Comparison of ENCODE assay signal across 9 mouse cellular contexts in the genomic region with DNA sequence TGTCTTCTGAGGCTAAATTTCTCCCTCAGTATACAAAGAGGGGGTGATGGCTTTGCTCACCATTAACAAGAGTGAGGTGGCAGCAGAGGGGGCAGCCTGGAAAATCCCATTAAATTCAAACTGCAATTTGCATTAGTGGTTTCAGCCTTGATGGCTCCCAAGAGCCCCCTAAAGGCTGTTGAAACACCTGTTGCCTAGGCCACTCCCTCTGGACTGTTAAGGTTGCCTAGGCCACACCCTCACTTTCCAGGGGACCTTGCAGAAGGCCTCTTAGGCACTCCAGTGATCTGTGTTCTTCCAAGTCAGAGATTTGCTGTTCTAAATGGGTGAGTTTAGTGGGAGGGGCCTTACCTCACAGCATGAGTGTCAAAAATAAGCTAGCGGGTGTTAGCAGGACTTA.
DNase-seq lines count a peak whose midpoint lies in the region; TF ChIP-seq lines count a peak whose summit lies in the region.
"Had no signal": no experiment of that assay in that cellular context is flagged by ENCODE, and none has a peak within 500 bp of the region (broad histone marks: within the 10 kb centered on the region; RNA-seq: fewer than 3 reads in every experiment).

No protein-coding gene starts in this region.

- TF ChIP-seq CTCF in heart, adult 2 months (IDR thresholded peaks at IDR 0.05), result no peak

- no peaks in the 10 kb centered on the region for H3K27me3 ChIP-seq in heart, adult 2 months (ENCODE audit: control insufficient read depth, insufficient read depth, low read length)

- H3K4me3 ChIP-seq in heart, adult 2 months, result no peak overlapping the region

- intact Hi-C loops in heart, adult 2 months (cut with DNase I), result no loop called here
- intact Hi-C loops in heart, postnatal 36 days (cut with DNase I), result no loop called here

- no peak for TF ChIP-seq EP300 in heart, adult 2 months (IDR thresholded peaks at IDR 0.05; ENCODE audit: insufficient read depth, low read depth, low read length)

- no peak overlapping the region for H3K9ac ChIP-seq in heart, adult 2 months (ENCODE audit: low read depth, low read length)
- H3K9ac ChIP-seq: liver, postnatal 0 days had no signal

- H3K4me1 ChIP-seq in heart, adult 2 months (ENCODE audit: control insufficient read depth, insufficient read depth, low read length), result peaks cover 31% of the 10 kb centered on the region

- no peak for TF ChIP-seq POLR2A in heart, adult 2 months (IDR thresholded peaks at IDR 0.05; ENCODE audit: insufficient read depth, low read depth, low read length)

- WGBS in heart, adult 2 months, result 79% methylated on average over 1 of the region's 1 CpGs

- no peak for DNase-seq in heart, adult 2 months
- DNase-seq in heart, postnatal 36 days, result no peak
- peak; percentile 34 for DNase-seq in thymus, postnatal 0 days (ENCODE audit: low spot score)
- DNase-seq in thymus, adult 18-20 months, result no peak
- DNase-seq in lung, postnatal 14 days, result peak; percentile 15
- no peak for DNase-seq in cerebellum, postnatal 4 days (ENCODE audit: low spot score in 2 of 2)
- DNase-seq in layer of hippocampus, adult 9-10 months (ENCODE audit: low spot score), result no peak
- no peak for DNase-seq in cerebellum, postnatal 14 days
- DNase-seq: liver, postnatal 0 days had no signal

- H3K36me3 ChIP-seq in heart, adult 2 months (ENCODE audit: control insufficient read depth, insufficient read depth, low read length), result peaks cover 5% of the 10 kb centered on the region

- peak overlapping the region; percentile 40 for H3K27ac ChIP-seq in heart, adult 2 months

- no peaks in the 10 kb centered on the region; the same call in 1 of the 2 replicates for H3K79me2 ChIP-seq in heart, adult 2 months (replicated peaks; ENCODE audit: control insufficient read depth, insufficient read depth, low read length)

Comparison
In these comparisons a context has a peak if more than half of its experiments do, and no peak if none do; other contexts are left out.
1. DNase-seq: peak in thymus, postnatal 0 days (single experiment) and lung, postnatal 14 days (single experiment); none in heart, adult 2 months (0 of 2), heart, postnatal 36 days (0 of 2), thymus, adult 18-20 months (0 of 2), cerebellum, postnatal 4 days (0 of 2), layer of hippocampus, adult 9-10 months (single experiment) and cerebellum, postnatal 14 days (0 of 2).